Mouse (Mus musculus): ENCODE results near the gene 2310022A10Rik. TPM values are rescaled to one million over a fixed set of nuclear protein-coding genes. Genes with fewer than 3 reads are reported as not detected.

2310022A10Rik gene
- polyA plus RNA-seq (2015; fragmentation: Nextera tagmentation; extraction: Ambion mirVana), result 15.7 and 17.3 TPM in 2 replicates

DNA sequence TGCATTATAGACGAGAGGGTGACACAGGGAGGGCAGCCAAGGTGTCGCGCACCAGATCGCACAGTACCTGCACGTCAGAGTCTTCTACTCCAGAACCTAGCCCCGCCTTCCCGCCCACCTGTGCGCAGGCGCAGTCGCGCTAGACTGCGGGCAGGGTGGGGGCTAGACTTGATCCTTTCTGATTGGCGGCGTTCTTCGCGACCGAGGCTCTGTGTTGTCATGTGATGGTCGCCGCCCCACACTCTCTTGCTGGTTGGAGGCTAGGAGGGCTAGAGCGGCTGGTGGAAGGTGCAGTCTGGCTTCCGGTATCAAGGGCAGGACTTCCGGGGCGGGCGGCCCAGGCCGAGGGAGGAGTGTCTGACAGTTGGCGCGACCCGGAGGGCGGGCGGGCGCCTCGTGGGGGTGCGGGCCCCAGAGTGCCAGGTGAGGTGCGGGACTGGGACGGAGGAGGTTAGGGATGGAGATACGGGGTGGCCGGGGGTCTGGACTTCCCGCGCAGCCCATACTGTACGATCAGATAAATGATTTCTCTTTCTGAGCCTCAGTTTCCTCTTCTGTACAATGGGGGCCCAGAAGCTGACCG, at the start of gene 2310022A10Rik, which contains the start of gene Pld3:
Gene 2310022A10Rik (plus strand): TSS at position 303 of the 583 bp plus-strand sequence.
Gene Pld3 (minus strand): TSS at position 288 of the 583 bp plus-strand sequence.
- Histone ChIP-seq H3K4me2 (peak within 1 kb of the TSS; percentile 90), H3K4me1 (replicated peaks) (peaks cover 35% of the 10 kb centered on the region), H3K4me3 (replicated peaks) (peak within 1 kb of the TSS; percentile 75), H3K9ac (peak within 1 kb of the TSS; percentile 86), H3K27me3 (no peaks in the 10 kb centered on the region), H3K9me3 (replicated peaks) (no peaks in the 10 kb centered on the region), H3K36me3 (replicated peaks) (peaks cover 14% of the 10 kb centered on the region), H3K27ac (replicated peaks) (peak within 1 kb of the TSS; percentile 77)
- peak; percentile 100 for ATAC-seq (ENCODE audit: insufficient read depth)
- WGBS (ENCODE audit: insufficient replicate concordance), result 0% methylated on average over 41 of the region's 41 CpGs

- peak overlapping the region; percentile 80 for H3K9ac ChIP-seq
- H3K36me3 ChIP-seq (replicated peaks), result no peaks in the 10 kb centered on the region
- H3K27ac ChIP-seq (replicated peaks), result peak overlapping the region; percentile 100
- H3K4me3 ChIP-seq (replicated peaks), result peak overlapping the region; percentile 76
- peaks cover 34% of the 10 kb centered on the region for H3K4me1 ChIP-seq (replicated peaks)
- H3K4me2 ChIP-seq, result peak overlapping the region; percentile 96
- WGBS (ENCODE audit: insufficient replicate concordance), result 36% methylated on average over 9 of the region's 9 CpGs
- H3K27me3 ChIP-seq, result no peaks in the 10 kb centered on the region
- no peaks in the 10 kb centered on the region for H3K9me3 ChIP-seq (replicated peaks)
- ATAC-seq (ENCODE audit: insufficient read depth), result no peak
Observed at GRCm38 (mm10) chr7:27506765-27507370, 46.2 kb upstream of the 2310022A10Rik start.

DNA sequence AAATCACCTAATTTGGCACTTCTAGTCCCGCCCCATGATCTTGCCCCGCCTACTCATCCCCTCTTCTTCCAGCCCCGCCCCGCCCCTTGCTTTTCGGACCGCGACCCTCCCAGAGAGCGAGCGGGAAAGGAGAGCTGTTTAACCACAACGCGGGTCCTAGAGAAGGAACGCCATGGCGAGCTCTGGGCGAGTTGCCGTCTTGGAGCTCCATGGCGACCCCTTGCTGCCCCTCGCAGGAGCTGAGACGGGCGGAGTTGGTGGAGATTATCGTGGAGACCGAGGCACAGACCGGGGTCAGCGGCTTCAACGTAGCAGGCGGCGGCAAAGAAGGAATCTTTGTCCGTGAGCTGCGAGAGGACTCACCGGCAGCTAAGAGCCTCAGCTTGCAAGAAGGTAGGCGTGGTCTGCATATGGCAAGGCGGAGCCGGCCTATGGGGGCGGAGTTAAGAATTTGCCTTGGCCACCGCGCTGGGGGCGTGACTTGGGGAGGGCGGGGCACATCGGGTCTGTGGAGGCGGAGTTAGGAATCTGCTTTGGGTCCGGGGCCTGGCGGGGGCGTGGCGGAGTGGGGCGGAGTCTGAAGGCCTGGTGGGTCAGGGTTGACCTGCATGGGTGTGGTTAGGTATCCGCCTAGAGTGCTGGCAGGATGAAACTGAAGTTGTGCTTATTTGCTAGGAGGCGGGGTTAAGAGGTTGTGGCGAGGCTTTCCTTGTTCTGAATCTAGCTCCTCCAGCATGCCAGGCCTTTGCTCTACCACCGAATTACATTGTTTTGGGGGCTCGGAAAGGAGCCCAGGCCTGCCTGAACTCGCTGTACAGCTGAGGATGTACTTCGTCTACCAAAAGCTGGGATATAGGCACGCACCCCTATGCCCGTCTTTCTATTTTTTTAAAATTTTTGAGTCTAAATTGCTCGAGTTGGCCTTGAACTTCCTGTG, 45.1 kb upstream of the 2310022A10Rik start:
- ATAC-seq (ENCODE audit: insufficient read depth), result peak; percentile 96
- H3K36me3 ChIP-seq (replicated peaks), result no peaks in the 10 kb centered on the region
- H3K9ac ChIP-seq, result peak overlapping the region; percentile 80
- H3K4me1 ChIP-seq (replicated peaks), result peaks cover 34% of the 10 kb centered on the region
- peak overlapping the region; percentile 96 for H3K4me2 ChIP-seq
- peak overlapping the region; percentile 100 for H3K27ac ChIP-seq (replicated peaks)
- under 1% methylated on average over 54 of the region's 54 CpGs for WGBS (ENCODE audit: insufficient replicate concordance)
- no peaks in the 10 kb centered on the region for H3K9me3 ChIP-seq (replicated peaks)
- H3K27me3 ChIP-seq, result no peaks in the 10 kb centered on the region
- H3K4me3 ChIP-seq (replicated peaks), result peak overlapping the region; percentile 76

DNA sequence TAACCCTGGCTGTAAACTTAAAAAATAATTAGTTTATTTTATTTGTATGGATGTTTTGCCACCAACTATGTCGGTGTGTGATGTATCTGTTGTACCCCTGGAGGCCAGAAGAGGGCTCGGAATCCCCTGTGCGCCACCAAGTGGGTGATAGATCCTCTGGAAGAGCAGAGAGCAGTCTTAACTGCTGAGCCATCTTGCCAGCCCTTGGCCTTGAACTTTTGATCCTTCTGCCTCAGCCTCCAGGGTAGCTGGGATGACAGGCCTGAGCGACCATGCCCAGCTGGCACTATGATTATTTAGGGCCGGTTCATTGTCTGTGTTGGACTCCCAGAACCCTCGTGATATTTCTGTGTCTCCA, 44.4 kb upstream of the 2310022A10Rik start:
- Histone ChIP-seq H3K36me3 (replicated peaks) (no peaks in the 10 kb centered on the region), H3K4me2 (peak overlapping the region; percentile 96), H3K27me3 (no peaks in the 10 kb centered on the region), H3K9me3 (replicated peaks) (no peaks in the 10 kb centered on the region), H3K27ac (replicated peaks) (peak overlapping the region; percentile 100), H3K4me1 (replicated peaks) (peaks cover 34% of the 10 kb centered on the region), H3K9ac (peak overlapping the region; percentile 53), H3K4me3 (replicated peaks) (peak overlapping the region; percentile 76)
- ATAC-seq (ENCODE audit: insufficient read depth), result peak; percentile 83
- 17% methylated on average over 6 of the region's 6 CpGs for whole genome bisulfite sequencing (ENCODE audit: insufficient replicate concordance)

- Histone ChIP-seq H3K4me3 (replicated peaks) (no peak overlapping the region), H3K4me2 (no peak overlapping the region), H3K27me3 (no peaks in the 10 kb centered on the region), H3K4me1 (replicated peaks) (peaks cover 34% of the 10 kb centered on the region), H3K27ac (replicated peaks) (no peak overlapping the region), H3K9me3 (replicated peaks) (no peaks in the 10 kb centered on the region), H3K9ac (no peak overlapping the region), H3K36me3 (replicated peaks) (no peaks in the 10 kb centered on the region)
- ATAC-seq (ENCODE audit: insufficient read depth), result no peak
- WGBS (ENCODE audit: insufficient replicate concordance), result 75% methylated on average over 2 of the region's 2 CpGs
Observed at GRCm38 (mm10) chr7:27510809-27511208, 42.2 kb upstream of the 2310022A10Rik start.

DNA sequence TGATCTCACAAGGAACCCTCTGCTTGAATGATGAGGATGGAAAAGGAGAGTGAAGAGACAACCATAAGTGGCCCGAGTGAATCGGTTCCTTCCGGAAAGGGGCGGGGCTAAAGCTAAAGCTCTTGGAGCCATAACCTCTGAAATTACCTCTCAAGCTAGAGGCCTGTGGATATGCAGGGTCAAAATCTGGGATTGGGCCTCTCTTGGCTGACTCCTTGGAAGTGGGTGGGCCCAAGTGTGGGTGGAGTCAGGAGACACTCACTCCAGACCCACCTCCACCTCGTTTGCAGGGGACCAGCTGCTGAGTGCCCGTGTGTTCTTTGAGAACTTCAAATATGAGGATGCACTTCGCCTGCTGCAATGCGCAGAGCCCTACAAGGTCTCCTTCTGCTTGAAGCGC, 38.1 kb upstream of the 2310022A10Rik start:
- Histone ChIP-seq H3K9ac (no peak overlapping the region), H3K27me3 (no peaks in the 10 kb centered on the region), H3K4me1 (replicated peaks) (no peaks in the 10 kb centered on the region), H3K27ac (replicated peaks) (no peak overlapping the region), H3K4me3 (replicated peaks) (no peak overlapping the region), H3K4me2 (no peak overlapping the region), H3K9me3 (replicated peaks) (0 out of 2 replicates have a peak, but pooled peaks cover 3% of the 10 kb centered on the region), H3K36me3 (replicated peaks) (no peaks in the 10 kb centered on the region)
- WGBS (ENCODE audit: insufficient replicate concordance), result 70% methylated on average over 9 of the region's 9 CpGs
- ATAC-seq (ENCODE audit: insufficient read depth), result no peak

DNA sequence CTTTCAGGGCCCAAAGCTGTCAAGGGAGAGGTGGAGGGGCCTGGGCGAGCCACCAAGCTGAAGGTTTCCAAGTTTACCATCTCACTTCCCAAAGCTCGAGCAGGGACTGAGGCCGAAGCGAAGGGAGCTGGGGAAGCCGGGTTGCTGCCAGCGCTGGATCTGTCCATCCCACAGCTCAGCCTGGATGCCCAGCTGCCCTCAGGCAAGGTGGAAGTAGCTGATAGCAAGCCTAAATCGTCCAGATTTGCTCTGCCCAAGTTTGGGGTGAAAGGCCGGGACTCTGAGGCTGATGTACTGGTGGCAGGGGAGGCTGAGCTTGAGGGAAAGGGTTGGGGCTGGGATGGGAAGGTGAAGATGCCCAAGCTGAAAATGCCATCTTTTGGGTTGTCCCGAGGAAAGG, 34.7 kb upstream of the 2310022A10Rik start:
- no peak overlapping the region for H3K9ac ChIP-seq
- H3K27me3 ChIP-seq, result no peaks in the 10 kb centered on the region
- H3K9me3 ChIP-seq (replicated peaks), result 0 out of 2 replicates have a peak, but pooled peaks cover 3% of the 10 kb centered on the region
- no peak overlapping the region for H3K4me2 ChIP-seq
- H3K4me3 ChIP-seq (replicated peaks), result no peak overlapping the region
- 0 out of 2 replicates have a peak, but pooled peaks cover 2% of the 10 kb centered on the region for H3K4me1 ChIP-seq (replicated peaks)
- no peak overlapping the region for H3K27ac ChIP-seq (replicated peaks)
- ATAC-seq (ENCODE audit: insufficient read depth), result no peak
- H3K36me3 ChIP-seq (replicated peaks), result no peaks in the 10 kb centered on the region
- 66% methylated on average over 9 of the region's 9 CpGs for WGBS (ENCODE audit: insufficient replicate concordance)

- Histone ChIP-seq H3K4me3 (replicated peaks) (no peak overlapping the region), H3K36me3 (replicated peaks) (no peaks in the 10 kb centered on the region), H3K9ac (no peak overlapping the region), H3K27ac (replicated peaks) (no peak overlapping the region), H3K9me3 (replicated peaks) (0 out of 2 replicates have a peak, but pooled peaks cover 3% of the 10 kb centered on the region), H3K27me3 (no peaks in the 10 kb centered on the region), H3K4me2 (no peak overlapping the region), H3K4me1 (replicated peaks) (peaks cover 9% of the 10 kb centered on the region)
- no peak for ATAC-seq (ENCODE audit: insufficient read depth)
Observed at GRCm38 (mm10) chr7:27520104-27520503, 32.9 kb upstream of the 2310022A10Rik start.

GRCm38 (mm10) chr7:27520599-27520998, 32.4 kb upstream of the 2310022A10Rik start:
- no peaks in the 10 kb centered on the region for H3K27me3 ChIP-seq
- 0 out of 2 replicates have a peak, but pooled peaks cover 3% of the 10 kb centered on the region for H3K9me3 ChIP-seq (replicated peaks)
- no peak overlapping the region for H3K27ac ChIP-seq (replicated peaks)
- H3K9ac ChIP-seq, result no peak overlapping the region
- 45% methylated on average over 1 of the region's 1 CpGs for WGBS (ENCODE audit: insufficient replicate concordance)
- H3K36me3 ChIP-seq (replicated peaks), result no peaks in the 10 kb centered on the region
- H3K4me3 ChIP-seq (replicated peaks), result no peak overlapping the region
- no peak for ATAC-seq (ENCODE audit: insufficient read depth)
- H3K4me2 ChIP-seq, result no peak overlapping the region
- peaks cover 14% of the 10 kb centered on the region for H3K4me1 ChIP-seq (replicated peaks)

GRCm38 (mm10) chr7:27522967-27523366, 30.1 kb upstream of the 2310022A10Rik start, which contains the start of gene Hipk4:
TSS of gene Hipk4 (plus strand) at chr7:27523267.
- no peak for ATAC-seq (ENCODE audit: insufficient read depth)
- no peak within 1 kb of the TSS for H3K4me2 ChIP-seq
- no peak within 1 kb of the TSS for H3K4me3 ChIP-seq (replicated peaks)
- H3K36me3 ChIP-seq (replicated peaks), result no peaks in the 10 kb centered on the region
- peaks cover 26% of the 10 kb centered on the region for H3K4me1 ChIP-seq (replicated peaks)
- no peak within 1 kb of the TSS for H3K27ac ChIP-seq (replicated peaks)
- 61% methylated on average over 5 of the region's 5 CpGs for WGBS (ENCODE audit: insufficient replicate concordance)
- H3K9me3 ChIP-seq (replicated peaks), result 0 out of 2 replicates have a peak, but pooled peaks cover 3% of the 10 kb centered on the region
- H3K27me3 ChIP-seq, result no peaks in the 10 kb centered on the region
- no peak within 1 kb of the TSS for H3K9ac ChIP-seq

- H3K9ac ChIP-seq, result no peak overlapping the region
- WGBS (ENCODE audit: insufficient replicate concordance), result 90% methylated on average over 13 of the region's 13 CpGs
- H3K4me2 ChIP-seq, result no peak overlapping the region
- H3K4me3 ChIP-seq (replicated peaks), result no peak overlapping the region
- H3K9me3 ChIP-seq (replicated peaks), result 0 out of 2 replicates have a peak, but pooled peaks cover 3% of the 10 kb centered on the region
- H3K27me3 ChIP-seq, result no peaks in the 10 kb centered on the region
- H3K27ac ChIP-seq (replicated peaks), result no peak overlapping the region
- ATAC-seq (ENCODE audit: insufficient read depth), result no peak
- H3K4me1 ChIP-seq (replicated peaks), result peaks cover 26% of the 10 kb centered on the region
- no peaks in the 10 kb centered on the region for H3K36me3 ChIP-seq (replicated peaks)
Observed at GRCm38 (mm10) chr7:27523805-27524204, 29.2 kb upstream of the 2310022A10Rik start.

Data from liver, embryonic 15.5 days (tissue).